ENCODE assay signal across 8 mouse cellular contexts in genomic region chr14:20724043-20724442, GRCm38 (mm10). TPM values are rescaled to one million over a fixed set of nuclear protein-coding genes. Genes with fewer than 3 reads are reported as not detected.
A peak's percentile ranks its signal among the peaks of the same experiment; 100 is the strongest.
DNase-seq lines count a peak whose midpoint lies in the region; ATAC-seq and TF ChIP-seq lines count a peak whose summit lies in the region.

No protein-coding gene starts in this region.

- no peaks in the 10 kb centered on the region for H3K9me3 ChIP-seq in heart, embryonic 10.5 days
- H3K9me3 ChIP-seq in G1E (replicated peaks) = no peaks in the 10 kb centered on the region

- intact Hi-C loops in gastrocnemius, postnatal 14 days (cut with DNase I; ENCODE audit: low total_unique reads) = no loop called here

- peaks cover 15% of the 10 kb centered on the region for H3K4me1 ChIP-seq in heart, embryonic 10.5 days
- H3K4me1 ChIP-seq in G1E (ENCODE audit: insufficient read depth, low read depth, low read length) = peaks cover 85% of the 10 kb centered on the region

- peaks cover 98% of the 10 kb centered on the region for H3K36me3 ChIP-seq in heart, embryonic 10.5 days
- peaks cover 94% of the 10 kb centered on the region for H3K36me3 ChIP-seq in G1E (replicated peaks)

- H3K27ac ChIP-seq in heart, embryonic 10.5 days = no peak overlapping the region

- H3K27me3 ChIP-seq in heart, embryonic 10.5 days (ENCODE audit: insufficient read depth, poor library complexity, severe bottlenecking) = no peaks in the 10 kb centered on the region
- no peaks in the 10 kb centered on the region for H3K27me3 ChIP-seq in G1E (ENCODE audit: insufficient read depth, low read length)

- 36% methylated on average over 5 of the region's 5 CpGs for WGBS in heart, embryonic 10.5 days

- peak; percentile 68 for TF ChIP-seq CTCF in G1E (IDR thresholded peaks at IDR 0.05; ENCODE audit: low read depth, low read length)

- DNase-seq in heart, adult 18-20 months = peak; percentile 53 to 84
- DNase-seq in heart, embryonic 10.5 days (ENCODE audit: low spot score) = no peak
- no peak for DNase-seq in G1E (ENCODE audit: low spot score)
- DNase-seq in cerebellum, postnatal 36 days = peak; percentile 73 to 75
- peak; percentile 58 for DNase-seq in gastrocnemius, postnatal 14 days
- peak; percentile 52 to 84 for DNase-seq in kidney, postnatal 36 days
- DNase-seq in lung, postnatal 25 days (ENCODE audit: low spot score) = peak; percentile 55
- peak; percentile 60 to 75 for DNase-seq in spleen, postnatal 10 days (ENCODE audit: low spot score in 2 of 2)

- no peak overlapping the region for H3K4me3 ChIP-seq in heart, embryonic 10.5 days
- peak overlapping the region; percentile 56; the same call in 1 of the 2 replicates for H3K4me3 ChIP-seq in G1E (ENCODE audit: low read depth, low read length)

- no peak for ATAC-seq in G1E (ENCODE audit: extremely low read depth, insufficient number of reproducible peaks, low FRiP score, poor library complexity, severe bottlenecking)

RNA-seq across cellular contexts. Expression of gene Ndst2, which starts 10.3 kb away (rescaled TPM):
- 1 to 10 TPM; 6.4 to 8.3 TPM for total RNA-seq in heart, adult 18-20 months (2021)
- 17.5 and 19.7 TPM in 2 replicates for polyA plus RNA-seq in heart, embryonic 10.5 days (2016; fragmentation: Nextera tagmentation; extraction: Ambion mirVana)
- total RNA-seq in G1E (2014; fragmentation: Nextera tagmentation) (195 and 204 TPM in 2 replicates), G1E (2017) (227 and 232 TPM in 2 replicates)
- 61.4 and 72.2 TPM in 2 replicates for polyA plus RNA-seq in G1E (2012)
- 1 to 10 TPM; 7.8 to 8.7 TPM for total RNA-seq in gastrocnemius, postnatal 14 days (2021)

RNA-seq across cellular contexts. Expression of gene Zswim8, which starts 16.7 kb away (rescaled TPM):
- total RNA-seq in heart, adult 18-20 months (2021) = 10 to 100 TPM; 28.5 to 36.0 TPM
- 25.9 and 33.1 TPM in 2 replicates for polyA plus RNA-seq in heart, embryonic 10.5 days (2016; fragmentation: Nextera tagmentation; extraction: Ambion mirVana)
- total RNA-seq in G1E (2014; fragmentation: Nextera tagmentation) (41.1 and 41.2 TPM in 2 replicates), G1E (2017) (16.7 and 19.1 TPM in 2 replicates)
- 31.5 and 35.7 TPM in 2 replicates for polyA plus RNA-seq in G1E (2012)
- total RNA-seq in gastrocnemius, postnatal 14 days (2021) = 10 to 100 TPM; 31.7 to 38.8 TPM

RNA-seq across cellular contexts. Expression of gene Chchd1, which starts 21.2 kb away (rescaled TPM):
- 100 to 1,000 TPM; 108 to 122 TPM for total RNA-seq in heart, adult 18-20 months (2021)
- 224 and 232 TPM in 2 replicates for polyA plus RNA-seq in heart, embryonic 10.5 days (2016; fragmentation: Nextera tagmentation; extraction: Ambion mirVana)
- 43.0 and 53.6 TPM in 2 replicates for total RNA-seq in G1E (2014; fragmentation: Nextera tagmentation)
- 135 and 152 TPM in 2 replicates for total RNA-seq in G1E (2017)
- 8.4 and 8.7 TPM in 2 replicates for polyA plus RNA-seq in G1E (2012)
- 100 to 1,000 TPM in 1 of 2 experiments, 10 to 100 TPM in 1; 98.5 to 106 TPM for total RNA-seq in gastrocnemius, postnatal 14 days (2021)

RNA-seq across cellular contexts. Expression of gene Fut11, which starts 29.3 kb away (rescaled TPM):
- 1 to 10 TPM; 4.6 to 6.1 TPM for total RNA-seq in heart, adult 18-20 months (2021)
- 18.4 and 19.5 TPM in 2 replicates for polyA plus RNA-seq in heart, embryonic 10.5 days (2016; fragmentation: Nextera tagmentation; extraction: Ambion mirVana)
- total RNA-seq in G1E (2014; fragmentation: Nextera tagmentation) (3.5 and 4.6 TPM in 2 replicates), G1E (2017) (7.8 and 8.3 TPM in 2 replicates)
- 4.1 and 5.0 TPM in 2 replicates for polyA plus RNA-seq in G1E (2012)
- total RNA-seq in gastrocnemius, postnatal 14 days (2021) = 1 to 10 TPM; 6.6 to 7.0 TPM

RNA-seq across cellular contexts. Expression of gene Sec24c, which starts 49.9 kb away (rescaled TPM):
- total RNA-seq in heart, adult 18-20 months (2021) = 10 to 100 TPM; 95.8 to 97.9 TPM
- 101 and 113 TPM in 2 replicates for polyA plus RNA-seq in heart, embryonic 10.5 days (2016; fragmentation: Nextera tagmentation; extraction: Ambion mirVana)
- total RNA-seq in G1E (2014; fragmentation: Nextera tagmentation) = 119 and 126 TPM in 2 replicates
- 88.4 and 101 TPM in 2 replicates for total RNA-seq in G1E (2017)
- 255 and 271 TPM in 2 replicates for polyA plus RNA-seq in G1E (2012)
- total RNA-seq in gastrocnemius, postnatal 14 days (2021) = 10 to 100 TPM; 56.7 to 60.1 TPM

Comparison
In these comparisons a context has a peak if more than half of its experiments do, and no peak if none do; other contexts are left out.
1. DNase-seq: peak in heart, adult 18-20 months (2 of 2), cerebellum, postnatal 36 days (2 of 2), gastrocnemius, postnatal 14 days (single experiment), kidney, postnatal 36 days (2 of 2), lung, postnatal 25 days (single experiment) and spleen, postnatal 10 days (2 of 2); none in heart, embryonic 10.5 days (single experiment) and G1E (single experiment).
2. RNA of gene Ndst2, which starts 10.3 kb away (total RNA-seq): 195 to 232 TPM in G1E; 7.8 to 8.7 TPM in gastrocnemius, postnatal 14 days and 6.4 to 8.3 TPM in heart, adult 18-20 months; every median in the first group is over 10 times any median in the second.